14 mouse cellular contexts compared by ENCODE assay signal in the genomic region with DNA sequence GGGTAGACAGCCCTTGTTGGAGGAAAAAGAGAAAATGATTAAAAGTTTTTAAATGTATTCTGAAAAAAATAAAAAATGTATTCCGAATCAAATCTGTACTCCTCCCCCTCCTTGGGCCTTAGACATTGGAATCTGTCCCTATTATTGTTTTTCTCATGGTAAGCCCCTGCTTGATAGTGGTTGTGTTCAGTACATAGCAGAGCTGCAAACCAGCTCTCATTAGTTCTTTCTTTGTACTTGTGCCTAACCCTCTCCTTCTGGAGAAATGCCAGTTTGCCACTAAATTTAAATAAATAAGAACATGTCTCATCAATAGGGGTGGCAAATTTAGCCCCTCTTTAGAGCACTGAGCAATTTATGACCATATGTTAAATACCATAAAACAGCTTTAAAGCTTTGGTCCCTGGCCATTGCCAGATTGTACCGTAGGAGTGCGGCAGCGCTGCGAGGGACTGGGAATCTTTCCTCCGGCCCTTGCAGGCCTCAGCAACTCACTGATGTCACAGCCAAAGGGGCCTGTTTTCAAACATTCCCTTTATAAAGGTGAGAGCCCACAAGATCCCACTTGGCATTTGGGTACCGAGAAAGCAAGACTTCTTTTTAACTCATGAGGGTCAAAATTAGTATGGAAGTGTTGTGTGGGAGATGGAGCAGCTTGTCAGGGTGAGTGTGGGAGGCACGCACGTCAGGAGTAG. TPM values are rescaled to one million over a fixed set of nuclear protein-coding genes. Genes with fewer than 3 reads are reported as not detected.
DNase-seq lines count a peak whose midpoint lies in the region; ATAC-seq and TF ChIP-seq lines count a peak whose summit lies in the region.
"Had no signal": no experiment of that assay in that cellular context is flagged by ENCODE, and none has a peak within 500 bp of the region (broad histone marks: within the 10 kb centered on the region; RNA-seq: fewer than 3 reads in every experiment).

No protein-coding gene starts in this region.

- peak overlapping the region; percentile 25 for H3K27ac ChIP-seq in gastrocnemius, adult 2 months
- peak overlapping the region; percentile 58 for H3K27ac ChIP-seq in stomach, embryonic 16.5 days (ENCODE audit: low read length)
- no peak overlapping the region for H3K27ac ChIP-seq in kidney, embryonic 16.5 days (ENCODE audit: low read length)

- ATAC-seq in stomach, embryonic 16.5 days (ENCODE audit: insufficient read depth, low FRiP score) = no peak
- ATAC-seq in kidney, embryonic 16.5 days (ENCODE audit: low FRiP score, low TSS enrichment) = no peak
- ATAC-seq: intestine, embryonic 16.5 days; liver, postnatal 0 days had no signal

- no peak for DNase-seq in gastrocnemius, adult 2 months
- DNase-seq in gastrocnemius, postnatal 4 days (ENCODE audit: low spot score in 2 of 2) = no peak
- peak; percentile 65 to 75 for DNase-seq in layer of hippocampus, adult 8-10 months (ENCODE audit: low spot score in 2 of 2)
- DNase-seq in left cerebral cortex, postnatal 14 days (ENCODE audit: low spot score in 2 of 2) = peak; percentile 33 to 53
- no peak for DNase-seq in adipocyte (ENCODE audit: low spot score)
- DNase-seq in spleen, adult 18-20 months = no peak
- DNase-seq: B cell, adult 2 months; liver, postnatal 0 days; thymus, postnatal 36 days had no signal

- 71% methylated on average over 9 of the region's 9 CpGs for WGBS in stomach, embryonic 16.5 days
- WGBS in kidney, embryonic 16.5 days = 40% methylated on average over 9 of the region's 9 CpGs

- H3K27me3 ChIP-seq in stomach, embryonic 16.5 days (ENCODE audit: control insufficient read depth, insufficient read depth, low read length) = no peaks in the 10 kb centered on the region
- H3K27me3 ChIP-seq in kidney, embryonic 16.5 days (ENCODE audit: insufficient read depth, low read length) = no peaks in the 10 kb centered on the region
- H3K27me3 ChIP-seq: heart, embryonic 12.5 days had no signal

- TF ChIP-seq CTCF in gastrocnemius, adult 2 months (IDR thresholded peaks at IDR 0.05) = no peak

- H3K4me3 ChIP-seq in gastrocnemius, adult 2 months = no peak overlapping the region
- no peak overlapping the region for H3K4me3 ChIP-seq in stomach, embryonic 16.5 days (replicated peaks; ENCODE audit: low read length)
- H3K4me3 ChIP-seq in kidney, embryonic 16.5 days (ENCODE audit: low read length) = no peak overlapping the region
- H3K4me3 ChIP-seq: heart, embryonic 12.5 days had no signal

- intact Hi-C loops in gastrocnemius, adult 2 months (cut with DNase I) = no loop called here
- intact Hi-C loops in left cerebral cortex, postnatal 14 days (cut with DNase I) = no loop called here

- no peak overlapping the region for H3K4me2 ChIP-seq in stomach, embryonic 16.5 days (ENCODE audit: low read depth, low read length)
- no peak overlapping the region for H3K4me2 ChIP-seq in kidney, embryonic 16.5 days (replicated peaks; ENCODE audit: low read depth, low read length)
- H3K4me2 ChIP-seq: heart, embryonic 12.5 days had no signal

- H3K36me3 ChIP-seq in stomach, embryonic 16.5 days (ENCODE audit: control insufficient read depth, insufficient read depth, low read length) = no peaks in the 10 kb centered on the region
- H3K36me3 ChIP-seq in kidney, embryonic 16.5 days (ENCODE audit: insufficient read depth, low read length) = no peaks in the 10 kb centered on the region

- H3K9me3 ChIP-seq in stomach, embryonic 16.5 days (replicated peaks; ENCODE audit: control insufficient read depth, low read length) = no peaks in the 10 kb centered on the region
- no peaks in the 10 kb centered on the region; the same call in 1 of the 2 replicates for H3K9me3 ChIP-seq in kidney, embryonic 16.5 days (ENCODE audit: low read length)
- H3K9me3 ChIP-seq: G1E; heart, embryonic 12.5 days had no signal

- H3K4me1 ChIP-seq in stomach, embryonic 16.5 days (ENCODE audit: control insufficient read depth, insufficient read depth, low read length) = peaks cover 7% of the 10 kb centered on the region
- peaks cover 7% of the 10 kb centered on the region; the same call in 1 of the 2 replicates for H3K4me1 ChIP-seq in kidney, embryonic 16.5 days (ENCODE audit: insufficient read depth, low read length)
- H3K4me1 ChIP-seq: heart, embryonic 12.5 days had no signal

- no peak overlapping the region for H3K9ac ChIP-seq in stomach, embryonic 16.5 days (ENCODE audit: low read length)
- no peak overlapping the region for H3K9ac ChIP-seq in kidney, embryonic 16.5 days (replicated peaks; ENCODE audit: low read length)
- H3K9ac ChIP-seq: heart, embryonic 12.5 days; liver, postnatal 0 days had no signal

RNA-seq across cellular contexts. Expression of a gene that starts 52.9 kb away (rescaled TPM):
- 10 to 100 TPM; 30.2 TPM for total RNA-seq in gastrocnemius, adult 2 months (2021)
- 10 to 100 TPM; 45.0 to 51.0 TPM for total RNA-seq in gastrocnemius, postnatal 4 days (2021)
- 10 to 100 TPM; 49.4 to 52.1 (median 50.4) TPM for total RNA-seq in layer of hippocampus, adult 8-10 months (2022)
- 10 to 100 TPM; 41.3 to 44.5 TPM for total RNA-seq in left cerebral cortex, postnatal 14 days (2021)
- polyA plus RNA-seq in stomach, embryonic 16.5 days (2015; fragmentation: Nextera tagmentation; extraction: Ambion mirVana) = 62.6 and 64.2 TPM in 2 replicates
- polyA plus RNA-seq in kidney, embryonic 16.5 days (2015; fragmentation: Nextera tagmentation; extraction: Ambion mirVana) = 69.4 and 77.3 TPM in 2 replicates

RNA-seq across cellular contexts. Expression of a gene that starts 53.0 kb away (rescaled TPM):
- 1 to 10 TPM; 3.9 to 5.9 TPM for total RNA-seq in gastrocnemius, adult 2 months (2021)
- total RNA-seq in gastrocnemius, postnatal 4 days (2021) = 1 to 10 TPM; 2.9 to 4.6 TPM
- total RNA-seq in layer of hippocampus, adult 8-10 months (2022) = 1 to 10 TPM; 2.7 to 6.0 (median 4.3) TPM
- total RNA-seq in left cerebral cortex, postnatal 14 days (2021) = 1 to 10 TPM; 2.5 to 4.0 TPM
- 7.4 and 8.6 TPM in 2 replicates for polyA plus RNA-seq in stomach, embryonic 16.5 days (2015; fragmentation: Nextera tagmentation; extraction: Ambion mirVana)
- 4.6 and 5.8 TPM in 2 replicates for polyA plus RNA-seq in kidney, embryonic 16.5 days (2015; fragmentation: Nextera tagmentation; extraction: Ambion mirVana)

Comparison
In these comparisons a context has a peak if more than half of its experiments do, and no peak if none do; other contexts are left out.
1. DNase-seq: peak in layer of hippocampus, adult 8-10 months (2 of 2) and left cerebral cortex, postnatal 14 days (2 of 2); none in gastrocnemius, adult 2 months (single experiment), gastrocnemius, postnatal 4 days (0 of 2), adipocyte (single experiment) and spleen, adult 18-20 months (0 of 2).